Mouse (Mus musculus): ENCODE measurements around the gene Gfy.

Gfy gene

DNA sequence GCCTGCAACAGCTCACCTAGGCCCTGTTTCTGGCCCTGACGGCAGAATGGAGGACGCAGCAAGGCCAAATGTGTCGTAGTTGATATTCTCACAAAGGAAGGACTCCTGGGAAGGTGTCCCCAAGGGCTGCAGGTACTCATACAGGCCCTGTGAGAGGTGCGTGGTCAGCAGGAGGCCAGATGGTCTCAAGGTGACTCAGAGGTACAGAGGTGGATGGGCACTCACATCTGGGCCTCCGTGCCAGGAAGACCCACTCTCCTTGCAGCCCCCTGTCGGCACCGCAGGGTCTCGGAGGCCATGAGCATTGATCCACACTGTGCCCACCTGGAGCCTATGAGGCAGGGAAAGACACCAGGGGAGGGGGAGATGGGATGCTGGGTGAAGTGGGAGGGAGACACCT lies 33.9 kb downstream of the Gfy start:
- no peak for DNase-seq

DNA sequence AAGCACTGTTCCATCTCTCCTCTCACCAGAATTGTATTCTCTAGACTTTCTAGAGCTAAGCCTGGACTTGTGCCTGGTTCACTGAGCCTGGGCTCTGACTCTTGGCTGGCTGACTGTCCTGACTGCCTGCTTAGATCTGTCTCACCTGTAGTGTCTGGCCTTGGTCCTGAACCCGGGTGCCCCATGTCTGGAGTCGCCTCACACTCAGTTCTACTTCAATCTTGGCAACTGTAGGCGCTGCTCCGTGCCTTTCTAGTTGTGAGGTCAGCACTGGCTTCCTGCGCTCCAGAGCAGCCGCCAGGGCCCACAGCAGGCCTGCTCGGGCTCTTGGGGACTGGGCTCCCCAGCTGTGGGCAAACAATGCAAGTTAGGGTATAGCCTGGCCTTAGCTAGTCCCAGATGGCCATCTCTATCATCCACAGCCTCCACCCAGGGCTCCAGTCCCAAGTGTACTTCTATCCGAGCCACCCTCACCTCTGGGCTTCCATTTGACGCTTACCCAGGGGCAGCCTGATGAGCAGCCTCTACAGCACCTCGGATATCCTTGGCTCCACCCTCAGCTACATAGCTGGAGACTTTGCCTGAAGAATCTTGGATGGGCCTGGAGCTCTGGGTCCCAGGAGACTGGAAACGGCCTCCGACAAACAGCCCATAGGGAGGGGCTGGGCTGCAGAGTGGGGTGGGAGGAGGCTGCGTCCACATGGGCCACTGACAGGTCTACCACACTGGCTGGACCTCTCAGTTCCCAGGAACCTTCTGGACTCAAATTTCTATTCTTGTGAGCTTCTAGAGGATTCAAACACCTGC lies 34.8 kb downstream of the Gfy start:
- DNase-seq = no peak

DNA sequence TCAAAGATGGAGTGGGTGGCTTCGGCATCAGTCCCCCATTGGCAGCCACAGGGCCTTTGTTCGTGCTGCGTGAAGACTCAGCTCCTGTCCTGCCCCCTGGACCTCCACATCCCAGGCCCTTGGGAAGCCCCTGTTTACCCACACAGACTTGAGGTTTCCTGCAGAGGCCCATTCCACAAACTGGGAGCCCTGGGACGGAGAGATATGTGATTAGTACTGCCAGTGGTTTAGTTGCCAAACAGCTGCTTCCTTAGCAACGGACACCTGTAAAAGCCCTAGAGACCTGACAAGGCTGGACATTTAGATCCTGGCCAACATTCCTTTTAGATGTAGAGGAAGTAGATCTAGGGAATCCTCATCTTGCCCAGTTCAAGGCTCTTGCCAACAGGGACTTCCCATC lies 37.5 kb downstream of the Gfy start:
- no peak for DNase-seq

DNA sequence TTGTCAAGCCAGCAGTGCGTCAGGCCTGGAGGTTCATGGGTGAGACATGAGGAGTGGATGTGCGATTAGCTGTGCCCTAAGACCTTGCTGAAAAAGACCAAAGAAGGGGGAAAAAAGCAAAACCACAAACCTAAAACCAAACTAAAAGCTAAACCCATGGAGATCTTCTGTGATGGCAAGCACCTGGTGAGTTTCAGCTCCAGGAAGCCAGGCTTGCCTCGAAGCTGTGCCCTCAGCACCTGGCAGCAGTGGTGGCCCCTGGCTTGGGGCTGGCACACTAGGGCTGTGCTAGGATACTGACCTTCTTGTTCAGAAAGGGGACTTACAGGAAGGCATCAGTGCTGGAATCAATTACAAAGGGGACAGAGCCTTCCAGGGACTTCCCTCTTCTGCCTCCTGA lies 38.0 kb downstream of the Gfy start:
- no peak for DNase-seq

DNA sequence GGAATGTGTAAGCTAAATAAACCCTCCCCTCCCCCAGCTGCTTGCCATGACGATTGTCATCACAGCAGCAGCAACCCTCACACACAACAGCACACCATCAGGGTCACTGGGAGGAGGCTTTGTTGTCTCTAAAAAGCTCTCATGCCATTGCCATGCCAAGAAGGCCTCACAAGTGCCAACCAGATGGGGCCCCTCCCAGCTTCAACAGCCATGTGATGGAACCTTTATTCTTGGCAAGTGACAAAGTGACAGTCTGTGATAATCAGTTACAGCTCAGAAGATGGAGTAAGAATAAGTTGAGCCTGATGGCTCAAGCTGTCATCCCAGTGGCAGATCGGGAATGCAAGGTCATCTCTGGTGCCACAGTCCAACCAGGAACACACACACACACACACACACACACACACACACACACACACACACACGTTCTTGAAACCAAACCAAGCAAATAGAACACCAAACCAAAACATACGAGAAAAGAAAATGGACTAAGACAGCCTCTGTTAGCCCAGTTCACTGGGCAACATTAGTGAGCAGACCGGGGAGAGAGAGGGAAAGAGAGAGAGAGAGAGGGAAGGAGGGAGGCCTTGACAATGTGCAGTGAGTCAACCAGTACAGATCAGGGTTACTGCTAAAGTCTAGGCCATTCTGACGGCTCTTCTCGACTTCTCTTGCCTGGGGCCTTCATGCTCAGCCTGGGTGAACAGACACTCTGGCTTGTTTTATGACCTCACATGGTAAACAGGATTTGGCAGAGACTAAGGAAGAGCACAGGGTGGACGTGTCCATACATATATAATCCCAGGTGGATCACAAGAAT lies 39.3 kb downstream of the Gfy start:
- DNase-seq = no peak

DNA sequence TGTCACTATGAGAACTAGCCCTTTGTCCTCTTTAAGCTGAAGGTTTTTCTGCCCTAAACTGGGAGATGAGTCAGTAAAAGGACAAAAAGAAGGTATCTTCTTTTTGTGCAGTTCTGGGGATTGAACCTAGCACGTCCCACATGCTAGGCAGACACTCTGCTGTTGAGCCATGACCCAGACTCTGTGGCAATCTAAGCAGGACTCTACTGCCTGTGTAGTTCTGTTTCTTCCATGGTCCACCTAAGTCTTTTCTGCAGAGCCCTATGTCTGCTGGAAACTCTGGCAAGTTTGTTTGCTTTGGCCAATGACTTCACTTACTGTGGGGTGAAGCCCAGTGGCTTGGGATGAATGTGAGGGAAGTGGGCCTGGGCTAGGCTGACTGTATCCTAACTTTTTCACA lies 41.0 kb downstream of the Gfy start:
- DNase-seq = no peak

DNA sequence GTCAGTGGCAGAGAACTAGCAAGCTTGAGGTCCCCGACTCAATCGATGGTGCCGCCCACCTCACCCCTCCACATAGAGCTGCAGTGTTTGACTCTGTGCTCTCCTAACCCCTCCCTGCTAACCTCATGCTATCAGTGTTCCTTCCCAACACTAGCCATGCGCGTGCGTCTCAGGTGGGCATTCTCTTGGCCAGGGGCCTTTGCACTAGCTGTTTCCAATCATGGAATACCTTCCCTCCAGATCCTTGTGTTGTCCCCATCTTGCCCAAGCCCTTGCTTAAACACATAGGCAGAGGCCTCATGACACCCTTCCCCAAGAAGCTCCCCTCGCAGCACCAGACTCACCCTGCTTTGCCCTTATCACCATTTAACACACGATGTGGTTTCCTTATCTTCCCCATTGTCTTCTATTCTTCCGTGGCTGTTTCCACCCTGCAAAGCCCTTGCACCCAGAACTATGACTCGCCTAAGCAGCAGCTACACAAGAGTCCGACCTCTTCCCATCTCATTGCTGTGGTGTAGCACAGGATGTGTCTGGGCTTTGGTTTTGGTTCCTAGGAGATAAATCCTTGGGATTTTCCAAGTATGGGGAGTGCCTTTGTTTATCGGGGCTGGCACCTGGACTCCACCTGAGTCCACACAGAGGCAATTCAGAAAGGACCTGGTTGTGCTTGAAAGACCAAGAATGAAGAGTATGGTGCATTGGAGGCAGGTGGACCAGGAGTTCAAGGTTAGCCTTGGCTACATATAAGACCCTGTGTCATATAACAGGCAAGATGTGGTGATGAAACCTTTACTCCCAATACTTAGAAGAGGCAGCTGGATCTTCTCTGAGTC lies 42.0 kb downstream of the Gfy start:
- DNase-seq = peak; percentile 14

DNA sequence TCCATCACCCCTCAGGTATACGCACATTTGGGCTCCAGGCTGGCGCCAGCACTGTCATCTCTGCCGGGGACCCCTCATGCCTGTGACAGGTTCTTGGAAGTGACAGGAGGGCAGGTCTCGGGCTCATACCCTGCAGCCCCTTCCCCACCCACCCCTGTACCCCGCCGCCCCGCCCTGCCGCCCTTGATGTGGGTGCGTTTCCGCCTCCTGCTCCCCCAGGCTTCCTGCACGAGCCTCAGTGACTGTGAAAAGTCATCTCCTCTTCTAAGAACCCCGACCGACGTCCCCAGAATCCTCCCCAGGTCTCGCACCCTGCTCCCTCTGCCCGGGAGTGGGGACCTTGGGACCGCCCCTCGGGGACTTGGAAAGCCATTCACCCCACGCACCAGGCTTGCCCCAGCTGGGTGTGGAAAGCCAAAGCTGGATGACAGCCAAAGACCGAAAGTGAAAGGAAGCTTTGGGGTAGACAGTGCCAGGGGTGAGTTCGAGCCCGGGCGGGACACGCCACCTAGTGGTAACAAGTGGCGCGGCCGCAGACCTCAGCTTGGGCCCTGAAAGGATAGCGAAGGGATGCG lies 43.3 kb downstream of the Gfy start, which contains the start of the genes Gm45713 and Flt3l:
Gm45713 (minus strand) TSS at position 239 of the 575 bp plus-strand sequence.
Flt3l (minus strand) TSS at position 440 of the 575 bp plus-strand sequence.
- DNase-seq = peak; percentile 93

DNA sequence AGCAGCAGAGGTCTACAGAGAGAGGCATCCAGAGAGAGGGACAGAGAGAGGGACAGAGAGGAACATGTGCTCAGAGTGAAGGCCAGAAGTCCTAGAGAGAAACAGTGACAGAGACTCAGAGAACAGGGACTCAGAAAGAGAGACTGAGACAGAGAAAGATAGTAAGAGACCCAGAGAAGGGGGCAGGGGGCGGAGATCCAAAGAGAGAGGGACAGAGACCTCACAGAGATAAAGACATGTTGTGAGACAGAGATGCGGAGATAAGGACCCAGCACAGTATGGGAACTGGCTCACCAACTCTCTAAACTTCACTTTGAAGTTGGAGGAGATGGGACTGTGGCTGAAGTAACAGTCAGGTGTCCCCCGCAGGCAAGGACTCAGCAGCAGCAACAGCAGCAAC lies 44.0 kb downstream of the Gfy start:
- DNase-seq = no peak

DNA sequence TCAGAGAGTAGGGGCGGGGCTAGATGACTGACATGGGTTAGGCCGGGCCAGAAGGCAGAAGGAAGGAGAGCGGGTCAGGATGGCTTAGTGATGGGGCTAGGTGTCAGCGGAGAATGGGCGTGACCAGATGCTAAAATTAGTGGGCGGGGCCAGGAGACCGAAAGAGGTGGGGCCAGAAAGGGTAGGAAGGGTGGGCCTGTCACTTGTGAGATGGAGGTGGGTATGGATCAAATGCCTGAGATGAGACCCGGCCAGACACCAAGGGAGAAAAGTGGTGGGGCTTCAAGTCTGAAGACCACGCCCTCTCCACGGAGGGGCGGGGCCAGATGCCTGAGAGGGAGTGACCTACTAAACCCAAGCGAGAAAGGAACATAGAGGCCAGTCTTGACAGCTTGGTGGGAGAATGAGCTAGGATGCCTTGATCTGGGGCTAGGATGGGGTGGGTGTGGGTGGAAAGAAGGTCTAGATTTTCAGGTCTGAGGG lies 44.8 kb downstream of the Gfy start:
- DNase-seq = peak; percentile 26

DNA sequence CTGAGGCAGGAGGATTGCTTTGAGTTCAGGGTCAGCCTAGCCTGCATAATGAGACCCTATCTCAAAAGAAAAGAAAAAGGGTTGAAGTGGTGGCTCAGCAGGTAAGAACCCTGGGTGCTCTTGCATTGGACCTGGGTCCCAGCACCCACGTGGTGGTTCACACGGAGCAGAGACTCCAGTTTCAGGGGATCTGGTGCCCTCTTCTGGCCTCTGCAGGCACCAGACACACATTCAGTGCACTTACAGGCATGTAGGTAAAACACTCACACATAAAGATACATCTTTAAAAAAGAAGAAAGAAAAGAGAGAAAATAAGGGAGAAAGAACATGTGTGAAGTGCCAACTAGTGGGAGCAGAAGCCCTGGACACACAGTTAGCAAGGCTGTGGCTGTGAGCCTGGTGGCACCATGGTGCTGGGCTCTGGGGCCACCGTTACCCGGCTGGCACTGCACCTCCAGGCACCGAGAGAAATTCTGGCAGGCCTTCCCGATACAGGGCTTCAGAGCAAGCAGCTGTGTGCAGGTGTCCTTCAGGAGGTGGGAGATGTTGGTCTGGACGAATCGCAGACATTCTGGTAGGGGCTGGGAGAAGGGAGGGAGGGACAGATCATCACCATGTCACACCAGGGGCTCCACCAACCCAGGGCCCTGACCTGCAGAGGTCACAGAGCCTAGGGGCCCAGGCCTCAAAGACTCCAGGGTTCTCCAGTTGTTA lies 45.8 kb downstream of the Gfy start:
- peak; percentile 13 for DNase-seq

DNA sequence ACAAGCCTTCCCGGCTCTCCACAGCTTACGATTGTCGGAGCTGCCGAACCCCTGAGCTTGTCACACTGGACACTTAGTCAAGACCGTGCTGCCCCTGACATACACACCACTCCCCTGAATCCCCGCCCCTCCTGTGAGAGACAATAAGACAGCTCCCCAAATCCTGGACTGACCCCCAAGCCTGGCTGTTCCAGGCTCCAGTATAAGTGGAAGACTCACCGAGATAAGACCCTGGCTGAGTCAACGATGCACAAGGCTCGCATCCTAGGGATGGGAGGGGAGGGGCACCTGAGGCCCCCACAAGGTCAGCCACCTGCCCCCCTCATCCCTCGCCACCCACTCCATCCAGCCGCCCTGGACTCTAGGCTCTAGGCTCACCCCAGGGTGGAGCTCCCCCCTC lies 47.5 kb downstream of the Gfy start:
- DNase-seq = peak; percentile 12

DNA sequence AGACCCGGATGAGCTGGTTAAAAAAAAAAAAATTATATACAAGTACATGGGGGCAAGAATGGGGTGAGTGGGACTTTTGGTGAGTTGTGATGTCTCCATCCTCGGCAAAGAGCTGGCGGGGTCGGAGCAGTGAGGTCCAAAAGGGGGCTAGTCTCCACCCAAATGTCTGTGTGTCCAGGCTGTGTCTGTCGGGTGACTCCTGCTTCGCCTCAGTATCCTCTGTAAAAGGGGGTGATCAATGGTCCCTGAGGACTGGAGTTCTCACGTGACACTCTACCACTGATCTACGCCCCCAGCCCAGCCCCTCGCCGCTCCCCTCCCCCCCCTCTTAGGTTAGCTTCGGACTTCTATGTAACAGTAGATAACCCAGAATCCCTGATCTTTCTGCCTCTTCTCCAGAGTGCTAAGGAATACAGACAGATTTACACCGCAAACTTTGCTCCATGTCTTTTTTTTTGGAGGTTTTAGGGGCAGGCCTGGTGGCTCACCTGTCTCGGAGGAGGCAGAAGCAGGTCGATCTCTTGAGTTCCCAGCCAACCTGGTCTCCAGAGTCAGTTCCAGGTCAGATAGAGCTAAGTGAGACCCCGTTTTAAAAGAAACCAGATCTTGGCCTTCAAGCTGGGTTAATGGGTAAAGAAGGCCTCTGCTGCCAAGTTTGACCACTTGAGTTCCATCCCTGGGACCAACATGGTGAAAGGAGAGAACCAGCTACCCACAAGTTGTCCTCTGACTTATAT lies 49.4 kb downstream of the Gfy start:
- DNase-seq = peak; percentile 25

DNA sequence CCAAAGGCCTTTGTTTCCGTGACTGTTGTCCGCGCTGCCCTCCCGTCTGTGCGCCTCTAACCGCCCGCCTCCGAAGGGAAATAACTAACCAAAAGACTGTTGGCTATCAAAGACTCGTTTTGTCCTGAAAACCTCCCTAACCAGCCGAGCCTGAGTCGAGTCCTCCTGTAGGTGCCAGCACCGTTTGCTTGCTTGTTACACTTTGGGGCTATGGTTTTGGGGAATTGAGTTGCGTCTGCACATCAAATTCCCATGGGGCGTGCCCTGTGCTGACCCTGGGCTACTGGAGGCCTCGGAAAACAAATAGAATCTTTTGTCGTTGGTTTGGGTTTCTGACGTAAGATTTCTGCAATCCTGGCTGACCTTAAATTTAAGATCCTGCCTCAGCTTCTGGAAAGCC lies 50.1 kb downstream of the Gfy start:
- DNase-seq = no peak

DNA sequence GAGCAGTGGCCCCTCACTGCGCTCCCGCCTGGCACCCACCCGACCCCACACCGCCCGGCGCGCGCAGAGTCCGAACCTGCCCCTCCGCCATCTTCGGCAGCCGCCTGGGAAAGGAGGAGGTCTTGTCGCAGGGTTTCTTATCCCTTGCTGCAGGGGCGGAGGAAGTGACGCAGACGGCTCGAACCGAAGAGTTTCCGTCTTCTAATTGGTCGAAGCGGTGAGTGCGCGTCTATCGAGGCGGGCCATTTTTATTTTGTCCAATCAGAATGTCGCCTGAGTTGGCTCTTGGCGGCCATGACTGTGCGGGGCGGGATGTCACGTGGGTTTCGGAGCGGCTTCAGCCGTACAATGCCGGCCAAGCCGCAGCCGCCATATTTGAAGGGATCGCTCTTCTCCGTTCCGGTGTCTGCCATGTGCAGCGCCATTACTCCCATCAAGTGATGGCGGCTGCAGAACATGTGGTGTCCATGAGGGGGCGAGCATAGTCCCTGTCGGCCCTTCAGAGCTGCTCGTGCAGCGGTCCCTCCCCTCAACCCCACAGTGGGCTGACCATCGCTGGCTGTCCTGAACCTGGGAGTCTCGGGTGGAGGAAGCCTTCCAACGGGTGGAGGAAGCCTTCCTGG lies 50.6 kb downstream of the Gfy start, which contains the start of gene Rpl13a:
Rpl13a (minus strand) TSS at position 138 of the 623 bp plus-strand sequence.
- peak; percentile 98 for DNase-seq

DNA sequence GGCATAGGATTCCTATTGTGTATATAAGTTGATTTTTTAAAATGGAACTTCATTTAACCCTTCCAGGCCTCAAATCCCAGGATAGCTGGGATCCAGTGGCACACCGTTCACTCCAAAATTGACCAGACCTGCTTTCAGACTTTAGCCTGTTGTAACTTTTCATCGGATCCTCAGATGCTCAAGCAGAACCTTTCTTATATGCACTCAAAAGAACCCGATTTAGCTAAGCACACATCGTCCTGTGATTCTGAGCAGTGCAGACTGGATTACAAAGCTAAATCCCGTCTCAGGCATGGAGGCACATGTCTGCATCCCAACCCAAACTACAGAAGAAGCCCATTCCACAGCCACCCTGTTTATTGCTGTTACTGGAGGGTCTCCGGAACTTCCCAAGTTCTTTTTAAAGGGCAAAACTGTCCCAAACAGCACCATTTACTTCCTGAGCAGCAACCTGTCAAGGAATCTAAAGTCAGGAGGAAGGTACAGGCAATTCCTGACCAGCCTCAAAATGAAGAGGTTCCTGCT lies 51.6 kb downstream of the Gfy start:
- DNase-seq = peak; percentile 17

DNA sequence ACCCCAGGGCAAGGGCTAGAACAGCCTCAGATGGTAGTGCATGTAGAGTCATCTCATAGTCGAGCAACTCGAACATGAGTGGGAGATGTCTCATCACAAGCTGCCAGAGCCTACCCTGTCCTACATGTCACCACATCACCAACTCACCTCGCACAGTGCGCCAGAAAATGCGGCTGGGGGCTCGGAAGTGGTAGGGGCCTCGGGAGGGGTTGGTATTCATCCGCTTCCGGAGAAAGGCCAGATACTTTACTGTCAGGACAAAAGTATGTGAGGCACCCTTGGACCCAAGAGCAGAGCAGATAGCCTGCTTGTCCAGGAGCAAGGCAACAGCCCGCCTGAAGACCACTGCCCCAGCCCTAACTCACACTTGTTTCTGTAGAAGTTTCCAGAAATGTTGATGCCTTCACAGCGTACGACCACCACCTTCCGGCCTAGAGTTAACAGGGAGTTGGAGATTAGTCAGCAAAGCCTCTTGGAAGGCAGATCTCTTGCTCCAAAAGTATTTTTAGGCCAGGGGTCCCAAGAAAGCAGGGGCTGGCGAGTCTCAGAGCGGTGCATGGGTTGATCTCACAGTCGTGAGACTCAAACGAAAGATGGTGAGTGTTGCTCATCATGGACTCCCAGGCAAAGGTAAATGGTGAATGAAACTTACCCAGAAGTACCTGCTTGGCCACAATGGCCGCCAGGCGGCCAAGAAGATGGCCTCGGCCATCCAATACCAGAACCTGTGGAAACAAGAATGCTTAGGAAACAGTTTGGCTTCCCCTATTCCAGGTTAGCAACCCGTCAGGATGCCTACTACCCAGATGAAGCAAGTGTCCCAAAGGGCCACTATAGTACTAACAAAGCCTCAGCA lies 52.3 kb downstream of the Gfy start:
- peak; percentile 25 for DNase-seq

All from cerebellum, adult 8-10 months (tissue).